Mouse (Mus musculus): Measurements from ENCODE around the gene 5430419D17Rik. TPM values are rescaled to one million over a fixed set of nuclear protein-coding genes. Genes with fewer than 3 reads are reported as not detected.

5430419D17Rik gene
- total and polyA plus RNA-seq, 3 experiments, result not detected

DNA sequence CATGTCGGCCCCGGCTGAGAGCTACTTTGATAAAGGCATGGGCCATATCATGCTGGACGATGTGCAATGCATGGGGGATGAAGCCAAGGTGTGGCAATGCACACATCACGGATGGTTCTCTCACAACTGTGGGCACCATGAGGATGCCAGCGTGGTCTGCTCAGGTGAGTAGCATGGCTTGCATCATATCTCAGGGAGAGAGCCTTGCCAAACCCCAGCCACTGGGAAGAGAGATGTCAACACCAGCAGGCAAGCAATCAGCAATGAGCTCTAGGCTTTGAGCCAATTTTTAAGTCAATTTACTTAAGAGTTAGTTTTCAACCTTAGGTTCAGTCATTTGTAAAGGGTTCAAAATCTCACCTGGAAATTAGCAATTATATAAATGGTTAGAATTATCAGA is 82.6 kb downstream of the 5430419D17Rik start:
- H3K79me2 ChIP-seq (replicated peaks; ENCODE audit: control insufficient read depth, extremely low read depth, insufficient read depth, poor library complexity, severe bottlenecking), result no peaks in the 10 kb centered on the region
- H3K9me3 ChIP-seq (replicated peaks; ENCODE audit: low read length), result no peaks in the 10 kb centered on the region
- no peak overlapping the region for H3K27ac ChIP-seq (ENCODE audit: insufficient read depth, low read depth)
- DNase-seq (ENCODE audit: extremely low read depth), result no peak
- no peak overlapping the region for H3K9ac ChIP-seq (ENCODE audit: insufficient read depth, low read depth)
- no peak overlapping the region for H3K4me2 ChIP-seq (ENCODE audit: insufficient read depth, low read depth, poor library complexity, severe bottlenecking)
- peaks cover 81% of the 10 kb centered on the region for H3K27me3 ChIP-seq (replicated peaks)
- H3K4me3 ChIP-seq (replicated peaks in 1 of 3; ENCODE audit: low read depth in 2 of 3, low read length in 2 of 3, poor library complexity in 1 of 3), result no peak overlapping the region
- H3K4me1 ChIP-seq (ENCODE audit: control insufficient read depth in 1 of 2, insufficient read depth in 2 of 2), result no peaks in the 10 kb centered on the region
- H3K36me3 ChIP-seq (replicated peaks in 1 of 2; ENCODE audit: control insufficient read depth in 1 of 2, insufficient read depth in 1 of 2, low read length in 1 of 2), result no peaks in the 10 kb centered on the region
- dilution Hi-C loops (cut with MboI; ENCODE audit: extremely low pct_ligation_motif_present, extremely low pct_unique_long_range_greater_than_20kb, low sequenced_read_pairs), result no loop called here
- TF ChIP-seq MAX (IDR thresholded peaks at IDR 0.05; ENCODE audit: low read length) (no peak), E2F4 (IDR thresholded peaks at IDR 0.05; ENCODE audit: insufficient replicate concordance, low read depth, low read length) (no peak), ETS1 (conservative IDR thresholded peaks at IDR 0.05; ENCODE audit: low read depth, low read length) (no peak), USF2 (conservative IDR thresholded peaks at IDR 0.05; ENCODE audit: low read depth, low read length) (no peak), UBTF (IDR thresholded peaks at IDR 0.05; ENCODE audit: low read depth, low read length) (no peak), HCFC1 (IDR thresholded peaks at IDR 0.05; ENCODE audit: low read depth, low read length) (no peak), JUN (IDR thresholded peaks at IDR 0.05; ENCODE audit: insufficient read depth, low read depth, low read length) (no peak), MEF2A (IDR thresholded peaks at IDR 0.05; ENCODE audit: borderline replicate concordance, low read depth, low read length) (no peak), IRF4 (IDR thresholded peaks at IDR 0.05; ENCODE audit: low read depth, low read length) (no peak), NRF1 (IDR thresholded peaks at IDR 0.05; ENCODE audit: low read depth, low read length) (no peak), CTCF (conservative IDR thresholded peaks at IDR 0.05 in 1 of 2, IDR thresholded peaks at IDR 0.05 in 1 of 2; ENCODE audit: low read depth in 2 of 2, low read length in 2 of 2) (no peak), JUND (conservative IDR thresholded peaks at IDR 0.05; ENCODE audit: low read depth, low read length) (no peak), ZC3H11A (IDR thresholded peaks at IDR 0.05; ENCODE audit: low read depth, low read length) (no peak), RAD21 (IDR thresholded peaks at IDR 0.05; ENCODE audit: low read depth, low read length) (no peak), RCOR1 (conservative IDR thresholded peaks at IDR 0.05; ENCODE audit: low read depth, low read length) (no peak), CHD1 (IDR thresholded peaks at IDR 0.05; ENCODE audit: low read depth, low read length) (no peak), TBP (conservative IDR thresholded peaks at IDR 0.05; ENCODE audit: low read depth, low read length) (no peak), MYC (IDR thresholded peaks at IDR 0.05; ENCODE audit: low read depth, low read length) (no peak), NELFE (IDR thresholded peaks at IDR 0.05; ENCODE audit: low read depth, low read length) (no peak)
- in situ Hi-C loops (cut with MboI; ENCODE audit: low pct_ligation_motif_present, low pct_unique_long_range_greater_than_20kb, low sequenced_read_pairs), result no loop called here

GRCm38 (mm10) chr7:131257309-131257708 is 83.1 kb downstream of the 5430419D17Rik start:
- in situ Hi-C loops (cut with MboI; ENCODE audit: low pct_ligation_motif_present, low pct_unique_long_range_greater_than_20kb, low sequenced_read_pairs) (no loop called here), dilution Hi-C loops (cut with MboI; ENCODE audit: extremely low pct_ligation_motif_present, extremely low pct_unique_long_range_greater_than_20kb, low sequenced_read_pairs) (no loop called here)
- H3K4me2 ChIP-seq (ENCODE audit: insufficient read depth, low read depth, poor library complexity, severe bottlenecking), result no peak overlapping the region
- H3K9ac ChIP-seq (ENCODE audit: insufficient read depth, low read depth), result no peak overlapping the region
- no peaks in the 10 kb centered on the region for H3K4me1 ChIP-seq (ENCODE audit: control insufficient read depth in 1 of 2, insufficient read depth in 2 of 2)
- peaks cover 85% of the 10 kb centered on the region for H3K27me3 ChIP-seq (replicated peaks)
- H3K79me2 ChIP-seq (replicated peaks; ENCODE audit: control insufficient read depth, extremely low read depth, insufficient read depth, poor library complexity, severe bottlenecking), result no peaks in the 10 kb centered on the region
- no peaks in the 10 kb centered on the region for H3K36me3 ChIP-seq (replicated peaks in 1 of 2; ENCODE audit: control insufficient read depth in 1 of 2, insufficient read depth in 1 of 2, low read length in 1 of 2)
- H3K4me3 ChIP-seq (replicated peaks in 1 of 3; ENCODE audit: low read depth in 2 of 3, low read length in 2 of 3, poor library complexity in 1 of 3), result no peak overlapping the region
- H3K9me3 ChIP-seq (replicated peaks; ENCODE audit: low read length), result no peaks in the 10 kb centered on the region
- TF ChIP-seq NRF1 (IDR thresholded peaks at IDR 0.05; ENCODE audit: low read depth, low read length) (no peak), ETS1 (conservative IDR thresholded peaks at IDR 0.05; ENCODE audit: low read depth, low read length) (no peak), TCF12 (IDR thresholded peaks at IDR 0.05; ENCODE audit: low read depth, low read length) (no peak), IRF4 (IDR thresholded peaks at IDR 0.05; ENCODE audit: low read depth, low read length) (no peak), MEF2A (IDR thresholded peaks at IDR 0.05; ENCODE audit: borderline replicate concordance, low read depth, low read length) (no peak)
- no peak for DNase-seq (ENCODE audit: extremely low read depth)
- H3K27ac ChIP-seq (ENCODE audit: insufficient read depth, low read depth), result no peak overlapping the region
